Mouse (Mus musculus) brain, embryonic 14.5 days (tissue): ENCODE data around the gene Ptch1. TPM values are rescaled to one million over a fixed set of nuclear protein-coding genes. Genes with fewer than 3 reads are reported as not detected.

Experiments
- DNase-seq: peaks from one replicate; pipeline ENCODE4 v3.0.0-alpha.2; 2011; ENCODE audit warnings: low read depth
- CTCF ChIP-seq: fragments of 200-500 bp; IDR thresholded peaks from 2 replicates; pipeline ENCODE4 v1.5.1; 2012; ENCODE audit warnings: inconsistent platforms, mild to moderate bottlenecking, moderate library complexity, borderline replicate concordance; ENCODE audit not compliant: insufficient read depth, insufficient read length; ENCODE audit errors: extremely low read depth
- POLR2A ChIP-seq: fragments of 200-500 bp; IDR thresholded peaks from 2 replicates; pipeline ENCODE4 v1.6.1; 2012; ENCODE audit warnings: mild to moderate bottlenecking, inconsistent platforms, borderline replicate concordance; ENCODE audit not compliant: poor library complexity, insufficient read depth, insufficient read length, severe bottlenecking; ENCODE audit errors: extremely low read depth
- polyA plus RNA-seq: library from polyadenylated mRNA; depleted of rRNA; stranded (reverse); fragments of >200 nt; gene quantifications from 2 replicates; pipeline ENCODE4 v1.2.3, GENCODE M21; 2012

The Ptch1 gene
- polyA plus RNA-seq, 1 experiment = 37.6 TPM

DNA sequence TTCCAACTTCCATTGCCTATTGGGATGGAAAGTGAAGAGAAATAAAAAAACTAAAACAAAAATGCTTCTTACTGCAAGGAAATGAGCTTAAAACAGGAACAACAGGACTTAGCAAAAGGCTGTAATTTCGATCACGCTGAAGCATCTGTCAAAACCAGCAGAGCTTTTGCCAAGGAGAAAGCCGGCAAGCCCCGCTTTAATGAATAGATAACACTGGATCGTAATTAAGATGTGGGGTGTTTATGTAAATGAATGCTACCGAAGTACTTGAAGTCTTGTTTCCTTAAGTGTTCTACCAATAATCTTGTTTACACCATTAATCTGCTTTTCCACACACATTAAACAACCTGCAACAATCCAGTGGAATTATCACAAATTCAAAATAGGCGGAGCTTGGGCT is 28.1 kb downstream of the Ptch1 start:
- DNase-seq = peak; percentile 91
- TF ChIP-seq CTCF = no peak
- TF ChIP-seq POLR2A = no peak

- TF ChIP-seq CTCF (no peak), POLR2A (no peak)
- DNase-seq = no peak
Observed at GRCm38 (mm10) chr13:63544967-63545253, 28.5 kb downstream of the Ptch1 start.

- TF ChIP-seq POLR2A (no peak), CTCF (no peak)
Observed at GRCm38 (mm10) chr13:63544119-63544966, 29.1 kb downstream of the Ptch1 start.

GRCm38 (mm10) chr13:63543459-63543858 is 29.9 kb downstream of the Ptch1 start:
- no peak for TF ChIP-seq CTCF
- TF ChIP-seq POLR2A = no peak
- no peak for DNase-seq

More at GRCm38 (mm10) chr13:63544119-63544966, 29.1 kb downstream of the Ptch1 start:
- peak; percentile 85 for DNase-seq

DNA sequence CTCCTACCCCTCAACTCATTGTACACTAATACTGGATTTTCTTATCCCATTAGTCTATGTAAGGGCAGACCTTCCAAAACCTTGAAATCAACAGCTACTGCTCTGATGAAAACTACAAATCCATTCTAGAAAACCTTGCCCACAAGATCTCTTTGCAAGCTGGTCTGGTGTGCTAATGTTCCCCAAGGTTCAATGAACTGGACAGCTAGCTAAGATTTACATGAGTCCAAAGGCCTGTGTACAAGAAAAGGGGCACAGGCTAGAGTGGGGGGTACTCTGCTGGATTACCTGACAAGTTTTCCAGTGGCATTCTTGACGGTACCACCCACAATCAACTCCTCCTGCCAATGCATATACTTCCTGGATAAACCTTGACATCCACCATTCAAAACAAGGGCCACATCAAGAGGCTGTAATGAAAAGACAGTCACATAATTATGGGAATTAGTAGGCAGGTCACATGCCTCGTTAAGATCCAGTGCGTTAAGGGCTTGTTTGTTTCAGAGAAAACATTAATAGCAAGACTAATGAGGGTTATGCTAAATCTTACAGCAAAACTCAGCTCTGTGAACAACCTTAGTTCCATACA is 30.5 kb downstream of the Ptch1 start:
- DNase-seq = peak; percentile 87
- no peak for TF ChIP-seq CTCF
- TF ChIP-seq POLR2A = no peak

DNA sequence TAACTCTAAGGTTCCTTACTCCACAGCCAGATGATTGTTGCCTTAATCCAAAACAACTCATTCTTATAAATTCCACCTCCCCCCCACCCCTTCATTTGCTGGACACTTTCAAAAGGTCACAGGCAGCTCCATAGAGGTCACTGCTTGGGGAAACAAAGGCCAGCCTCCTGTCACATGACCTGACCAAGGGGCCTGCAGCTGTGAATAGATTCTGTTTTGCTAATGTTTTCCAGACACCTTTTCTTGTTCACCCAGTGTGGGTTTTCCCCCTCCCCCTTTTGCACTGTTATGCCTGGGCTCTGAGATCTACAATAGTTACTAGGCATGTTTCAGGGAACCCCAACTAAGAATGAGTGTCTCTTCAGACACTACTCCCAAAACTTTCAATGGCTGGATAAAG is 31.9 kb downstream of the Ptch1 start:
- no peak for DNase-seq
- no peak for TF ChIP-seq CTCF
- no peak for TF ChIP-seq POLR2A

- DNase-seq = no peak
- no peak for TF ChIP-seq CTCF
- TF ChIP-seq POLR2A = no peak
Observed at GRCm38 (mm10) chr13:63540584-63540983, 32.8 kb downstream of the Ptch1 start.

DNA sequence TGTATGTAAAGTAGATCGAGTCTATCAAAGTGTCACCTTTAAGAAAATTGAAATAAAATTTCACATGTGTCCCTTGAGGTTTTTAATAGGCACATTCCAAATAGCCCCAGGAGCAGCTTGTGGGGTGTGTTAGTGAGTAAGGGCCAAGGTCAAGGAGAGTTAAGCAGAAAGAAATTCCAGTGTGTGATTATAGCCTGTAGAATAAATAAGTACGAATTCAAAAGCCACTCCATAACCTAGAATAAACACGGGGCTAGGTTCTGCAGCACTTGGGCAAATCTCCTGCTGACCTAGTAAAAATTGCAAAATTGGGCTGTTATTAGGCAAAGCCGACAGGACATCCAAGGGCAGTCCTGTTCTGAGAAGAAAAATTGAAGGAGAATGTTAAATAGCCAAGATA is 38.4 kb downstream of the Ptch1 start:
- TF ChIP-seq CTCF (no peak), POLR2A (no peak)
- DNase-seq = no peak

DNA sequence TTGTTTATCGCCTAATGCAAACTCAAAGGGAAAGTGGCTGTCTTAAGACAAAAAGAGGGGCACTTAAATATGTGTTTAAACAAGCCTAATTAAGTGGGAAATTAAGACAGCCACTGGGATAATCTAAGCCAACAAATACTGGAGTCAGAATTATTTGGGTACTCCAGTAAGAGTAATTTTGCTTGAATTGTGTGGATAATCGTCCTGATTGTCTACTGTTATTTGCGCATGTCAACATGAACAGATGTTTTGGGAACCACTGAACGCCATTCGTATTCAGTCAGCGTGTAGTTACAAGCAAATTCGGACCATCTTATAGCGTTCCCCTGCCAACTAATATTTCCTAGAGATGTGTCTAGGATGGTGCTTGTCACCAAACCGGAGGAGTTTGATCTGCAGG is 42.5 kb downstream of the Ptch1 start:
- no peak for TF ChIP-seq CTCF
- TF ChIP-seq POLR2A = no peak

GRCm38 (mm10) chr13:63530371-63530764 is 43.0 kb downstream of the Ptch1 start:
- DNase-seq = no peak
- TF ChIP-seq CTCF = no peak
- TF ChIP-seq POLR2A = no peak

More for the DNA sequence above, 42.5 kb downstream of the Ptch1 start:
- peak; percentile 66 for DNase-seq

DNA sequence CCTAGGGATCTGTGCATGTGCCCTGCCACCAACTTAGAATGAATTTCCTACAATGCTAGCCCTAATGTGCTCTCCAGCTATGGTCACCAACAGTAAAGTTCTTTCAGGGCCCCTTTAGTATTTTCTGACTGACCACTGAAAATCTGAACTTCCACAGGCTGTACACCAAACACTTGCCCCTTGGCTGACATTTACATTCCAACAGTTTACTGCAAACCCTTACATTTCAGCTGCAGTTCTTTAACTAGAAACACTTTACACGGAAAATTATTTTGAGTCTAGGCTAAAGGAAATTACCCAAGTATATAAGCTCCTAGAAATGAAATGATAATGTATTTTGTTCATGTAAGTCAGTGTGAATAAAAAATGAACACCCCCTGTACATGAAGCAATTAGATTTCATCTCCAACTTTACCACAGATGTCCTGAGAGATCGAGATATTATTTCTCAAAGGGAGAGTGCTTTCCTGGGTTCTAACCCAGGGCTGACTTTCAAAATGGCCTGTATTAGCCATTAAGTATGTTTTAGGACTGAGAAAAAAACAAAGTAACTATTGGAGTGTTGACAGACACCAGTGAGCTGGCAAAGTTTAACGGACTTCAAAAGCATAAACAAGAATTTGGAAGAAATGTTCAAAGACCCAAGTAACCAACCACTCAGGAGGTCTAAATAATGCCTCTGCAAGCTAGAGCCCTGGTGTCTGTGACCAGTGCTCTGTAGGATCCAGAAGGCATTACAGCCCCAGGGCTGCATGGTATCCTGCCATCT is 43.6 kb downstream of the Ptch1 start:
- DNase-seq = no peak

DNA sequence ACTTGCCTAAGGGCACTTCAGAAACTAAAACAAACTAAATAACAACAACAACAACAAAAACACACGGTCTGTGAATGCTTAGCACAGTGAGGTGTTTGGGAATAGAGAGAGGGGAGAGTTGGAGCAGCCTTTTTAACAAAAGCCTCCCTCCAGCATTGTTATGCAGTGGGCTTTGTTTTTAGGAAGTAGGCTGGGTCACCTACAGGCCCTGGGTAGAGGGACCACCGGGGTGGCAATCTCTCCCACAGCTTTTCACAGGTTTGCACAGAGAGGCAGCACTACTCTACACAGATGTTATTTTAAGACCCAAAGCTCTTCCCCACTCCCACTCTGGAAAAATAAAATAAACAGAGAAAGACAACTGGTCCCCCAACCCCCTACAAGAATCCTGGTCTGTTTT is 44.5 kb downstream of the Ptch1 start:
- TF ChIP-seq POLR2A (no peak), CTCF (no peak)
- no peak for DNase-seq

More for the DNA sequence above, 43.6 kb downstream of the Ptch1 start:
- TF ChIP-seq POLR2A (no peak), CTCF (no peak)

GRCm38 (mm10) chr13:63528164-63528675 is 45.2 kb downstream of the Ptch1 start:
- DNase-seq = peak; percentile 53

GRCm38 (mm10) chr13:63525571-63526197 is 47.7 kb downstream of the Ptch1 start:
- no peak for TF ChIP-seq CTCF
- TF ChIP-seq POLR2A = no peak
- DNase-seq = no peak

More at GRCm38 (mm10) chr13:63528164-63528675, 45.2 kb downstream of the Ptch1 start:
- no peak for TF ChIP-seq POLR2A
- TF ChIP-seq CTCF = no peak
